Mouse (Mus musculus) heart, postnatal 10 days (tissue): ENCODE results near the gene Atp5mpl. TPM values are rescaled to one million over a fixed set of nuclear protein-coding genes. Genes with fewer than 3 reads are reported as not detected.
A peak's percentile ranks its signal among the peaks of the same experiment; 100 is the strongest.

Experiments used
- DNase-seq, 2 experiments: peaks; one replicate each; pipeline ENCODE4 v3.0.0; 2021
- intact Hi-C: fragments of 180-260 bp; cut with DNase I; formaldehyde crosslinking; loops from one replicate; pipeline ENCODE4 v1.15.1; 2025
- total RNA-seq, 2 experiments: library from RNA; stranded (reverse); gene quantifications; 2 replicates each; pipeline ENCODE4 v1.2.3; 2021

Atp5mpl gene
- total RNA-seq, 2 experiments from 2014 or later: 1,429 to 1,432 TPM

GRCm38 (mm10) chr12:111951701-111952100 lies 15.1 kb downstream of the Atp5mpl start:
- intact Hi-C loops: no loop called here
- no peak for DNase-seq

- no peak for DNase-seq
- intact Hi-C loops: no loop called here
Measured at GRCm38 (mm10) chr12:111950486-111950885, 16.3 kb downstream of the Atp5mpl start.

GRCm38 (mm10) chr12:111946716-111947115 lies 20.1 kb downstream of the Atp5mpl start:
- DNase-seq: peak; percentile 82 to 84
- intact Hi-C loops: loop anchor here (1.0 to 5.0 kb wide), 2 partner anchors 68 to 204 kb away; no protein-coding TSS in a partner anchor

- peak; percentile 59 to 62 for DNase-seq
- intact Hi-C loops: loop anchor here (1.0 to 5.0 kb wide), 4 partner anchors 29 to 204 kb away; no protein-coding TSS in a partner anchor
Measured at GRCm38 (mm10) chr12:111945765-111946655, 20.8 kb downstream of the Atp5mpl start.

- peak; percentile 73 to 81 for DNase-seq
- intact Hi-C loops: loop anchor here (2.0 to 5.0 kb wide), 3 partner anchors 28 to 203 kb away; no protein-coding TSS in a partner anchor
Measured at GRCm38 (mm10) chr12:111945115-111945514, 21.7 kb downstream of the Atp5mpl start.

- peak; percentile 46 to 47 for DNase-seq
- intact Hi-C loops: loop anchor here (2.0 kb wide), 2 partner anchors 28 to 38 kb away; no protein-coding TSS in a partner anchor
Measured at GRCm38 (mm10) chr12:111944065-111944987, 22.5 kb downstream of the Atp5mpl start.

- peak in 1 of 2 experiments; percentile 40 for DNase-seq
- intact Hi-C loops: loop anchor here (2.0 kb wide), 2 partner anchors 27 to 37 kb away; no protein-coding TSS in a partner anchor
Measured at GRCm38 (mm10) chr12:111943421-111944064, 23.2 kb downstream of the Atp5mpl start.

GRCm38 (mm10) chr12:111938623-111939177 lies 28.1 kb downstream of the Atp5mpl start:
- intact Hi-C loops: no loop called here
- DNase-seq: no peak

- intact Hi-C loops: no loop called here
- peak; percentile 53 to 61 for DNase-seq
Measured at GRCm38 (mm10) chr12:111936706-111937550, 29.8 kb downstream of the Atp5mpl start.

GRCm38 (mm10) chr12:111933971-111934370 lies 32.8 kb downstream of the Atp5mpl start:
- intact Hi-C loops: no loop called here
- no peak for DNase-seq

GRCm38 (mm10) chr12:111933032-111933704 lies 33.6 kb downstream of the Atp5mpl start:
- intact Hi-C loops: no loop called here

GRCm38 (mm10) chr12:111932513-111932912 lies 34.3 kb downstream of the Atp5mpl start:
- intact Hi-C loops: no loop called here
- DNase-seq: no peak

More at GRCm38 (mm10) chr12:111933032-111933704, 33.6 kb downstream of the Atp5mpl start:
- peak; percentile 53 to 57 for DNase-seq

- DNase-seq: no peak
- intact Hi-C loops: no loop called here
Measured at GRCm38 (mm10) chr12:111931411-111932025, 35.3 kb downstream of the Atp5mpl start.

GRCm38 (mm10) chr12:111928411-111928966 lies 38.3 kb downstream of the Atp5mpl start:
- intact Hi-C loops: no loop called here
- no peak for DNase-seq

- DNase-seq: peak; percentile 69
- intact Hi-C loops: no loop called here
Measured at GRCm38 (mm10) chr12:111927338-111927737, 39.4 kb downstream of the Atp5mpl start.

- no peak for DNase-seq
- intact Hi-C loops: no loop called here
Measured at GRCm38 (mm10) chr12:111923117-111923516, 43.7 kb downstream of the Atp5mpl start.

GRCm38 (mm10) chr12:111920046-111920445 lies 46.7 kb downstream of the Atp5mpl start:
- no peak for DNase-seq
- intact Hi-C loops: no loop called here
